Mouse (Mus musculus): Measurements from ENCODE around the gene Bahcc1.

Gene Bahcc1

DNA sequence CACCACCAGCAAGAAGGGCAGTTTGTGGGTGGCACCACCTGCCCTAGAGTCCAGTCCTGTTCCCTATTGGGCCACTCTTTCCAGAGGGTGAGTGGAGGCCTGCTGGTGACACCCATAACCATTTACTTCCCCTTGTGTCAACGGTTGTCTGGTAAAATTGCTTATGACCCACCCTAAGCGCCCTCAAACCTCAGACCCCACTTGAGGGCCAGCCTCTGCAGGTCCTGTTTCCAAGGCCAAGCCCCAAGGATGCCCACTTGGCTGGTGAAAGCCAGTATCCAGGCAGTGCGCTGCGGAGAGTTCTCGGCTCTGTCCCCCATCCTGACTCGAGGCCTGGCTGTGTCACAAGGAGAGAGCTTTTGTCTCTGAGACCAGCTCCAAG lies 28.0 kb downstream of the Bahcc1 start:
- DNase-seq (ENCODE audit: low spot score), result no peak

DNA sequence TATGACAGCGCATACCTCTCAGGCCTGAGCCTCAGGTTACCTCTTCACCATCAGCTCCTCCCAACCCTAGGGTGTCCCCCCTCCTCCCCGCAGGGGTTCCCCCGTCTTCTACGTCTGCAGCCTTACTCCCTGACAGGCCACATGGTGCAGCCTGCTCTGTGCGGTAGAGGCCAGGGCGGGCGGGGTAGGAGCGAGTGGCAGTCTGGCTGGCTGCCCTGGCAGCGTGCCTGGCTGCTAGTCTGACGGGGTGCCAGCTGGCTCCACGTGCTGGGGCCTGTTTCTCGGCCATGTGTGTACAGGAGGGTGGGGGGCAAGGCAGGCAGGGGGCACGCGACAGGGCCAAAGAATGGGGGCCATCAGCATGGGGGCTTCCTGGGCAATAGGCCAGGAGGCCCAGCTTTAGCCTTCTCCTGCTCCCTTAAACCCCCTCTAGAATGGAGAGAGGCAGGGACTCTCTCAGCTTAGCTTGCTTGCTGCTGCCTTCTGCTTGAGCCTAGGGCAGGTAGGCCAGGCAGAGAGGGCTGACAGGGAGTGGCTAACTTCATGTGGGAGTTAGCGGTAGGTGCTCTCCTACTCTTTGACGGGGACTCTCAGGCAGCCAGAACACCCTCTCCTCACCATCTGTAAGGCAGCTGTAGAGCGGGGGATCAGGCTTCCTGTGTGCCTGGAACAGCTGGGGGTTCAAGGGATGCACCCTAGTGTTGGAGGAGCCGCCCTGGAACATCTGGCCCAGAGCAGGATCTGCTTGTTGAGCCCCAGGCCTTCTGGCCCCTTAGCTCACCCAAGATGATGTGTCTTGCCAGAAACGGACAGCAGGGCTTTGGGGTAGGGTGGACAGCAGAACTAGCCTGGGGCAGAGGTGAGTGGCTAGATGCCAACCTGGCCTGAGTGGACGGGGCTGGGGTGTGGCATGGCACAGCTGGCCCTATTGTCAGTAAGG lies 28.9 kb downstream of the Bahcc1 start:
- peak; percentile 90 for DNase-seq (ENCODE audit: low spot score)

DNA sequence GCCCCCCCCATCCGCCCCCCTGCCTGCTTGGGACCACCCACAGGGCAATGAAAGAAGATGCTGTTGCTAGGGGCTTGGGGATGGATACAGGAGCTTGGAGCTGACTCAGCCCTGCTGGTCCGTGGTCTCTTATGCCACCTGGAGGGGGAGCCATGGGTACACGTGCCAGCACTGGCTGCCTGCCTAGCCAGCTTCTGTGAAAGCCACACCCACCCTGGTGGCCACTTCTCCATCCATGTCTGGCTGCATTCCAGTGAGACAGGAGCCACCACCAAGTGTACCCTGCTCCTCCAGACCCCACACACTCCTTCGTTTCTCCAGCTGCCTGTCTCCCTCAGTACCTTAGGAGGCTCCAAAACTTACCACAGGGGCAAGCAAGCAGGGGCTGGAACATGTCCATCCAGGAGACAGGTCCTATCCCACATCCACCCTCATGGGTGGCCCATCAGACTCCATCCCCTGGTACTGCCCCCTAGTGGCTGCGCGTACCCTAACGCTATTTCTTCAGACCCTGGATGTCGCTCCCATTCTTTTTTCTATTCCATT lies 29.7 kb downstream of the Bahcc1 start:
- DNase-seq (ENCODE audit: low spot score), result peak; percentile 66

DNA sequence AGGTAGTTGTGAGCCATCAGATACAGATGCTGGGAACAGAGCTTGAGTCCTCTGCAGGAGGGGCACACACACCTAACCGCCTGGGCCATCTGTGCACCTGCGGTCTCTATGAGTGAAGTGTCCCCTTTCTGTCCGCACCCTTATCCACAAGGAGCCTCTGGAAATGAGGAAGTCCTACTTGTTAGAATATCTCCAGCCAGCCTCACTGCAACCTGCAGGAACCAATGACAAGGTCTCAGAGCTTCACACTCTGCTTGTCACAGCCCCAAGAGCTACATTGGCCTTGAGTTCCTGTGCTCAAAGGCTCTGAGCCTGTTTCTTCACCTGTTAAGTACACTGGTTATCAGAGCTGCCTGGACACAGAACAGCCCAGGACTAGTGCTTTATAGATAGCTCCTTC lies 30.4 kb downstream of the Bahcc1 start:
- DNase-seq (ENCODE audit: low spot score), result no peak

DNA sequence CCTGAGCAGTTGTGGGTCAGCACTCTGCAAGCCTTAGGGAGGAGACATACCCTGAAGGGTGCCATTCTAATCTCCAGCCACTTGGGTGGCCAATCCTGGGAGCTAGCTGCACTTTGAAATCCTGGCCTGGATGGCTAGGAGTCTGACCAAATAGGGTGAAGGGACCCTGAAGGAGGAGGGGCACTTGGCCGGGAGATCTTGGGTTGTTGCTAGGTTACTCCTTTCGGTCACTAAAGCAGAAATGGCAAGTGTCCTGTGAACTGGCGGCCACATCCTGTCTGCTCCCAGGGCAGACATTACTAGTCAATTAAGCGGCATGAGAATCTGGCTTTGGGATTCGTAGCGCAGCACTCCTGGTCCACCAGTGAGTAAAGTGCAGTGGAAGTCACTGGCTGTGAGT lies 31.3 kb downstream of the Bahcc1 start:
- DNase-seq (ENCODE audit: low spot score), result no peak

DNA sequence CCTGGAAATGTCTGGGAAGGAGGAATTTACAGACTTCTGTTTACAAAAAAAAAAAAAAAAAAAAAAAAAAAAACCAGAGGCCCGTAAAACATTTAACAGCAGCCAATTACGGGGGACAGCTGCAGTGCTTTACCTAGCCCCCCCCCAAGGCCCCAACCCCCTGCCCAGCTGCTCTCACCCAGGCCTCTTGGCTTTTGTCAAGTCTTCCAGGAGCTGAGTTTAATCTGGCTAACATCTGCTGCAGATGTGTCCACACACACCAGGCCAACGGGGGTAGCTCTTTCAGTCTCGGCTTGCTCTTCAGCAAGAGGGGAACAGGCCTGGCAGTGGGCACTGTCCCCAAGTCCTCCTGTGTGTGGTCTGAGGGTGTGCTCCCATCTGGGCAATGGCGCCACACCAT lies 32.7 kb downstream of the Bahcc1 start:
- no peak for DNase-seq (ENCODE audit: low spot score)

DNA sequence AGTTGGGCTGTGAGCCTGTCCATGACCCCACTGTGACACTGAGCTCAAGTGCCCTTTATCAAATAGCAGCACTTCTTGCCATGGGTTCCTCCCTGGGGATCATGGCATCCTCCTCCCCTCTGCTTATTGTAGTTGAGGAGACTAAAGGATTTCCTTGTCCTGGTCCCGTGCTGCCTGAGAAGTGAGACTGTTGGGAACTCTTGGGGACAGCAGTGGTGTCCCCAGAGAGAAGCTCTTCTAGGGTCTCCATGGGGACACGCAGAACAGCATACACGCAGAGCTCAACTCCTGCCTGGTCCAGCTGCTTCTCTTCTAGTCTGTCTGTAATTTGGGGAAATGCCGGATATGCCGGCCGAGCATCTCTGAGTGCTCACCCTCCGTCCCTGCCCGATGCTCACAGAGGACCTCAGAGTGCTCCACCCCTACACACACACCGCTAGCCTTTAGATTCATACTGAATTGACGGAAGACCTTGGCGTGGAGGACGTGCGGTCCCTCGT lies 33.6 kb downstream of the Bahcc1 start:
- DNase-seq (ENCODE audit: low spot score), result no peak

DNA sequence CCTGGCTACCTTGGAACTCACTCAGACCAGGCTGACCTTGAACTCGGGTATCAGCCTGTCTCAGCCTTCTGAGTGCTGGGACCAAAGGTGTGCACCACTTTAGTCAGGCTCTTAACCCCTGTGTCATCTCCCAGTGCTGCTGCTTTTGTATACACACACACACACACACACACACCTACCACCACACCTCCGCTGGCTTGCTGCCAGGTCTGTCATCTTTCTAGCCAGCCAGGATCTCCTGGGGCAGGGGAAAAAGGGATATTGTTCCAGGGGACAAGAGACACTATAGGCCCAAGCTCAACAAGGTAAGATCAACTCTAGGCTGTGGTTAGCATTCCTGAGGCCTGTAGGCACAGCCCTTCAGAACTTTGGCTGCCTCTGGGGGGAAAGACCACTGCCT lies 34.5 kb downstream of the Bahcc1 start:
- DNase-seq (ENCODE audit: low spot score), result no peak

DNA sequence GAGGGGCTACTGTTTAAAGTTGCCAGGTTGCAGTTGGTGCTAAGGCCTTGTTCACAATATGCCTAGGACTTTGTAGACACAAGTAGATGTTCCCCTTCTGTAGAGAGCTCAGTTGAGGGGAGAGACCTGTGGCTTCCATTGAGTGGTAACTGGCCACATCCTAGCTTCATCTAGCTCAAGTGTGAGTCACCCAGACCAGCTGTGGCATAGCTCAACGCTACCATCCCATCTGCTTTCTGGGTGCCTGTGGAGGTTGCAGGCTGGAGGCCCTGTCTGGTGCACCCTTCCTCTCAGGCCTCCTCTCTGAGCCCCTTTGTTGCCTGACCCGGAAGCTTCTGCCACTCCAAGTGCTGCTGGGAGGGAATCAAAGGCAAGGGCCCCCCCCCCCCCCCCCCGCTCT lies 34.9 kb downstream of the Bahcc1 start:
- DNase-seq (ENCODE audit: low spot score), result no peak

DNA sequence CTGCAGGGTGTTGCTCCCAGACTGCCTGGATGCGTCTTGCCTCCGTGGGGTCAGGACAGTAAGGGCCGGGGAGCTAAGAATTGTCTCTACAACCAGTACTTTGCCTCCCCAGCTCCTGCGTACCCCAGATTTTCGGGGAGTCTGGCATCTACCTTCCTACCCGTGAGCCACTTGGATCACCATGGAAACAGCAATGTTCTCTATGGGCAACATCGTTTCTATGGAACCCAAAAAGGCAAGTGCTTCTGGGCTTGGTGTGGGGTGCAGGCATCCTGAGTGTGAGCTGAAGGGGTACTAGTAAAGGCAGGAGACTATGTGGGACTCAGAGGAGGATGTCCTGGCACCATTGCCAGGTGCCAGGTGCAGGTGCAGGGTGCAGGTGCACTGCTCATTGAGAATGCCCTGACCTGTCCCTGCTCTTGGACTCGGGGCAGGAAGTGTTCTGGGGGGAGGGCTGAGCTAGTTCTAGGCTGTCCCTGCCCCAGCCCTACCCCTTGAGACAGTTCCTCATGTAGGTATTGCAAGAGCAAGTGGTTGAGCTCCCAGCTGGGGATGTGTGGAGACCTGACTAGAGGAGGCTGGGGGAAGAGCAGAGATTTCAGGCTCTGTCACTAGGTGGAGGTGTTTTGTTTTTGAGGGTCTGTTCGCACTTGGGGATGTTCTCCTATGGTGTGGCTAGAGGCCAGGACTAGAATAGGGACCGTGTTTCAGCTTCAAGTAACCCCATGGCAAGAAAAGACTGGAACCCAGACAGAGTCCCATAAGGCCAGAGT lies 35.6 kb downstream of the Bahcc1 start:
- DNase-seq (ENCODE audit: low spot score), result no peak

DNA sequence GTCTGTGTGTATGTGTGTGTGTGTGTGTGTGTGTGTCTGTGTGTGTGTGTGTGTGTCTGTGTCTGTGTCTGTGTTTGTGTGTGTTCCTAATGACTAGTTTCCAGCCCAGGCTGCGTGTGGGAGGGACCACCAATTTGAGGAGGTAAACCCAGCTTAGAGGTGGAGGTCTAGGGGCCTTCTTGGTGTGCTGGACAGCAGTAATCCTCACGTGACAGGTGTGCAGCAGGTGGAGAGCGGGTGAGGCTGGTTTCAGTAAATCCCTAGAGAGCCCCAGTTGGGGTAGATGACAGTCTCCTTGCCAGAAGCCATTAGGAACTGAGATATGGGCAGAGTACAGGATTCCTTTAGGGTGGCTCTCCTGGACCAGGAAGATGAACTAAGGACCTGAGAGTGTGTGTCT lies 36.3 kb downstream of the Bahcc1 start:
- DNase-seq (ENCODE audit: low spot score), result no peak

DNA sequence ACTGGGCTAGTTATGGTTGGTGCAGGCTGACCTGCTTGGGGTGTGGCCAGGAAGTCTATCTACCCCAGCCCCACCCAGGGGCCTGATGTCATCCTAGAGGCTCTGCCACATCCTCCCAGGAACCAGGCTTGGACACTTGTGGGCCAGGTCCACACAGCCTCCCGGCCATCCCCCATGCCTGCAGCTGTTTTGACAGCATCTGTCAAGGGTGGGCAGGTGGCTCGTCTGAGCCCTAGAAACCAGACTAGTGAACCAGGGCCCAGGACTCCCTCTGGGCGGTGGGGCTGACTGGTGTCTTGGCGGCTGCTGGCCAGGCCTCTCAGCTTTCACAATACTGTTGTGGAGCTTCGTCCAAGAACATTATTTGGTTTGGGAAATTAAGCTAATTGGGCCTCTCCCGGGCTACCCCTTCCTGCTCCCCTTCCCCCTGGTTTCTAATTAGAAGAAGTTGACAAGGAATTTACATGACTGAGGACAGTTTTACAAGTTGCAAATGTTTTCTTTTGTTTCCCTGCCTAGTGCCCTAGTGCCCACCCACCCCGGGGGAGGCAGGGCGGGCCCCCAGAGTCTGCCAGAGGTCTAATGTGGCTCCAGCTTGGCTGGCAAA lies 36.9 kb downstream of the Bahcc1 start:
- DNase-seq (ENCODE audit: low spot score), result no peak

DNA sequence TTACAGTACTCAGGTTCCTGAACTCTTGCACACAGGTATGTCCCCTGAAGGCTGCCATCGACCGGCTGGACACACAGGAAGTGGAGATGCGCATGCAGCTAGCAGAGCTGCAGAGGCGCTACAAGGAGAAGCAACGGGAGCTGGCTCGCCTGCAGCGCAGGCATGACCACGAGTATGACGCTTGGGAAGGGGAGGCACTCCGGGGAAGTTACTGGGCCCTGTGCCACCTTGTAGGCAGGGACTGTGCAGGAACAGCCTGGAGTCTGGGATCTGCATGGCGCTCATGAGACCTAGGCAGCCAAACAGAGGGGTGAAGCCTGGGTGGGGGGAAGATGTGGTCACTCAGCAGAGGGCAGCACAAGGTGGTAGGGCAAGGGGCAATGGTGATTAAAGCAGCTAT lies 46.6 kb downstream of the Bahcc1 start:
- DNase-seq (ENCODE audit: low spot score), result no peak

DNA sequence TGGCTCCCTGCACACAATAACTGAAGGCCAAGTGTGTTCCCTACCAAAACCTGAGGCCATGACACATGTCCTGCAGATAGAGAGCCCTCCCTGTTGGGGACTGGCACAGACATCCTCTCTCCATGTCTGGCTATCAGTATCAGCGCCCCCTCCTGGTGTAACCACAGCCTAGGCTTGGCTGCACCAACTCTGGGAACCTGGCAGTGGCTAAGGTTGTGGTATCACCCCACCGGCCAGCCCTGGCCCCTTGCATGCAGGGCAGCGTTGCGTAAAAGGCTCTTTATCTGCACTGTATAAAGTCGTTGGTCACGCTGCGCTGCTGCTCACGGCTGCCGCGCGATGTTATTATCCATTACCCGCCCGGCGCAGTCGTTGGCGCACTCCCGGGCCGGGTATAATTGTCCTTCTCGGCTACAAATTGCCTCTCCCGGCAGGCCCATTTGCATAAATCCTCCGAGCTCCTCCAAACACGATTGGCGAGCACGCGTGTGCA lies 47.6 kb downstream of the Bahcc1 start:
- DNase-seq (ENCODE audit: low spot score), result no peak

DNA sequence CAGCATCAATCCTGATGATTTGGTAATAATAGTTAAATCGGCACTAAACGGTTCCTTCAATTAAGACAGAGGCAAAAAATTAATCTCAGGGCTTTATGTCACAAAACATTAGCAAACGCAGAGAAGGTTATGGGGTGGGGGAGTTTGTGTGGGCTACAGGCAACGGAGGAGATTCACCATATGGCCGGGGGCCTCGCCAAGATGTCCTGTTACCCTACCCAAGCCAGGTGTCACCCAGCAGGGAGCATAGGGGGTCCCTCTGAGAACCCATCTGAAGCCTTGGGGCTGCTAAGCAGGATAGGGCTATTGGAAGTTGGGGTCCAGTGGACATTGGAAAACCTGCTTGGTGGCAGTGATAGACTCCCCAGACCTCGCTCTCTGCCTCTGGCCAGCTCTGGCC lies 48.0 kb downstream of the Bahcc1 start:
- no peak for DNase-seq (ENCODE audit: low spot score)

DNA sequence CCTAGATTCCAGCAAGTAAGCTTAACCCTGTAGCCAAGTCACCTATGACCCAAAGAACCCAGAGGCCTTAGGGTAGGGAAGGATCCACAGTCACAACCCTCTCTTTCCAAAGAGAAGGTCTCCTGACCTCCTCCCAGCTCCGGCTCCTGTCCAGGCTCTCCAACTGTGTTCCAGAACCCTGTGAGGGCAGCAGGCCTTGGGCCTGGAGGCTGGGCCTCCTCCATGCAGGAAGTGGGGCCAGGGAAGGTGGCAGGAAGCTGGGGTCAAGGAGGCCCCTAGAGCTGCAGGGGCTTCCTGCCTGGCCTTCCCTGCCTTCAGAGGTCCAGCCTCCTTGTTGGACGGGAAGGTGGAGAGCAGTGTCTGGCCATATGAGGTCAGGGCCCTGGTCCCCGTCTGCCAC lies 48.5 kb downstream of the Bahcc1 start:
- DNase-seq (ENCODE audit: low spot score), result no peak

DNA sequence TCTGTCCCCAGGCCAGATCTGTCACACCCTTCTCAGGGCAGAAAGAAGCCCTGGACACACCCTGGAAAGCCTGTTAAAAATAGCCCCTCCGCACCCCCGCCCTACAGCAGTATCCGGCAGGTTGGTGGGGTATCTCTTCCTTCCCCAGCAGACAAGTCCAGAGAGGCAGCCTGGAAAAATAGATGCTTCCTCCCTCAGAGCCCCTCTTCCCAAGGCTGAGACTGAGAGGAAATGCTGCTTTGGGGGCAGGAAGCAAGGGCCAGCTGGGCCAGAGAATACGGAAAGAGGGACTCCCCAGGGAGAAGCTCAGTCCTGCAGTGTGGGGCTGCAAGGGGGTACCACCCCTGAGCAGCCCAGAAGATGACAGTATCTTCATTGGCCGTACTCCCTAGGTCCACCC lies 50.8 kb downstream of the Bahcc1 start:
- no peak for DNase-seq (ENCODE audit: low spot score)

DNA sequence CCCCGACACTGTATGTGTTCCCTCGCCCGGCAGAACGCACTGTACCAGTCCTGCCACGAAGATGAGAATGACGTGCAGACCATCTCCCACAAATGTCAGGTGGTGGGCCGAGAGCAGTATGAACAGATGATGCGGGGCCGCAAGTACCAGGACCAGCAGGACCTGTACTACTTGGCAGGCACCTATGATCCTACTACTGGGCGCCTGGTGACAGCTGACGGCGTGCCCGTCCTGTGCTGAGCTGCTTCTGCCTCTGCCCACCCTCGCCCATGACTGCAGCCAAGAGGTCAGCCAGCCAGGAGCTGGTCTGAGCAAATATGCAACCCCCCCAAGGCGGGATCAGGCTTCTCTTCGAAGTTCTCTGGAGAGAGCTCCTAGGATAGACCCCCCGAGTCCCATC lies 56.9 kb downstream of the Bahcc1 start:
- no peak for DNase-seq (ENCODE audit: low spot score)

DNA sequence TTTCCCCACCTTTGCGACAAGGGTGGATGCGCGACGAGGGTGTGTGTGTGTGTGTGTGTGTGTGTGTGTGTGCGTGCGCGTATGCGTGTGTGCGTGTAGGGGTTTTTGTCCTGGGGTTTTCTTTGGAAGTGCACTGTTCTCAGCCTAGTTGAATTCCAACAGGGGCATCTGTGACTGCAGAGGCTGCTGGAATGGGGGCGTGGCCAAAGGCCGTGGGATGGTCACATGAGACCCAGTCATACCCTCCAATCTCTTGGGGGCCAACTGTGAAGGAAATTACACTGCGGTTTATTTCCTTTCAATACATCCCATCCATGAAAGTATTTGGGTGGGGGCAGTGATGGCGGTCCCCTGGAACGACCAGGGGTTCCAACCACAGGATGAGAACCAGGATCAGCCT lies 57.5 kb downstream of the Bahcc1 start:
- no peak for DNase-seq (ENCODE audit: low spot score)

DNA sequence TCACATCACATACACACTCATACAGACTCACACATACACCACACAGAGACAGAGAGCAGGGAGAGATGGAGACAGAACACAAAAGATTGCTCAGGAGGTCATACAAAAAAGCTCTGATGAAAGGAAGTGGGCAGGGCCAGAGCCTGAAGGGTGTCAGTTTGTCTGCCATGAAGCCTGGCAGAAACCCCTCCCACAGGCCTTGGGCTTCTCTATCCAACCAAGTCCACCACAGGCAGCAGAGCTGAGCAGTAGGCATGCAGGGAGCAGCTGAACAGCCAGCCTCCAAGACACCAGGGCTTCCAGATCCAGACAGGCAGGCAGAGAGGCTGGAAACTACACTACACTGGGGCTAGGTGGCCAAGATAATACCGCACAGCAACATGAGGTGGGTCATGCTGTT lies 61.0 kb downstream of the Bahcc1 start:
- no peak for DNase-seq (ENCODE audit: low spot score)

DNA sequence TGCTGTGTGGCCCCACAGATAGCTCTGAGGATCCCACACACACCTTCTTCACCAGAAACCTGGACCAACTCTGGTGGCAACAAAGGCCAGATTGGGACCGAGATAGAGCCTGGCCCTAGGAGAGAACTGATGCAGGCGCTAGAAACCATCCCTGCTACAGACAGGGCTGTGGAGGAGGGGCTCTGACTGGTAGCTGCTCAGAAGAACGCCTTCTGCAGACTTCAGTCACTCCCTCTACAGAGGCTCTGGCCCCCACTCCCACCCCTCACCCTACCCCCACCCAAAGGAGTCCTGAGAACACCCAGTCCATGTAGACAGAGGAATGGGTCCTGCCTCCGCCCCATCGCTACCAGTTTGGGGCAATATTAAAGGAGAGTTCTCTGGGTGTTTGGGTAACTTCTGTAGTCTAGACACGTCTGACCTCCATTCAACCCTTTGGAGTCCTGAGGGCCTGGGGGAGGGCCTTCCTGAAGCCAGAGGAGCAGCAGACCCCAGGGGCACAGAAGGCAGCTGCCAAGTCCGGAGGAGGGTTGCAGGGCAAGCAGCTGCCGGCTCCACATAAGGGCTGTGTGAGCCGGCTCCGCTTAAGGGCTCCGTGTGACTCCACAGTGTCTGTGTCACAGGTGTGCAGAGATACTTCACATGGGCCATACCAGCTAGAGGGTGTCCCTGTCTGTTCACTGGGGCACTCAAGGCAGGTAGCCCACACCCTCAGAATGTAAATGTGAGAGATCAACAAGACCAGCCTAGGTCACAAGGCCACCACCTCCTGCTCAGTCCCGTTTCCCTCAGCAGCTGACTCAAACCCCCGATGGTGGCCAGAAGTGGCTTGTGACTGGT lies 63.8 kb downstream of the Bahcc1 start:
- DNase-seq (ENCODE audit: low spot score), result no peak
